Mouse (Mus musculus): ENCODE data around the gene Spaca4. TPM values are rescaled to one million over a fixed set of nuclear protein-coding genes. Genes with fewer than 3 reads are reported as not detected.

The Spaca4 gene
- polyA plus RNA-seq, 1 experiment from 2014 or later, result not detected

DNA sequence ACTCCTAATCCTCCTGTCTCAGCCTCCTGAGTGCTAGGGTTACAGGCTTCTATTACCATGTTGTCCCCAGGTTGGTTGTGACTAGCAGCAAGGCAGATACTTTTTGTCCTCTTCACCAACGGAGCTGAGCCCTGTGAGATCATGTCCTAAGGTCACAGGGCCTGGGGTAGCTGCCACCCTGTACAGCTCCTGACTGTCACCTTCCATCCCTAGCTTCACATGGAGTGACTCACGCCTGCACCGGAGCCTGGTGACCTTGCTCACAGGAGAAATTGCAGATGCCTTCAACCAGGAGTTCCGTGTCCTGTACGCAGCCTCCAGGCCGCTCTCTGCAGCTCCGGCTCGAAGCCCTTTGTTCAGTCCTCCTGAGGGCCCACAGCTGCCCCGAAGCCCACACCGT lies 806 bp upstream of the Spaca4 start:
- Histone ChIP-seq H3K4me3 (replicated peaks) (no peak overlapping the region), H3K9me3 (replicated peaks) (no peaks in the 10 kb centered on the region), H3K4me2 (no peak overlapping the region), H3K27ac (replicated peaks) (no peak overlapping the region), H3K4me1 (peaks cover 3% of the 10 kb centered on the region; the same call in 1 of the 2 replicates), H3K36me3 (peaks cover 49% of the 10 kb centered on the region), H3K27me3 (replicated peaks) (no peaks in the 10 kb centered on the region), H3K9ac (replicated peaks) (no peak overlapping the region)
- no peak for ATAC-seq (ENCODE audit: low FRiP score)
- 93% methylated on average over 10 of the region's 10 CpGs for WGBS

DNA sequence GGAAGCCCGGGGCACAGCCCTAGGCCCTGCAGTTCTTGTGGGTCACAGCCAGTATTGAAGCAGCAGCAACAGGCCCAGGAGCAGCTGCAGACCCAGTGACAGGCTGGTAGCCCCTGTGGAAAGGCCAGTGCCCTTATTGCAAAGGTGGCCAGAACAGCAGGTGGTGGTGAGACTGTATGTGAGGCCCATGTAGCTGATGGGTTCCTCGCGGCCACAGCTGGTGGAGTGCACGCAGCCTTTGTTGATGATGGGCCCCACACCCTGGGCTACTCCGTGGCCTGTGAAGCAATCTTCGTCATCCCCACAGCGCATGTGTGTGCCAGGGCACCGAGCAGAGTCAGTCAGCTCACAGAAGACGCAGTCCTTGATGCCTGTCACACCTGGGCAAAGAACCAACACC lies 462 bp downstream of the Spaca4 start:
- Histone ChIP-seq H3K27ac (replicated peaks) (no peak overlapping the region), H3K4me2 (no peak overlapping the region), H3K27me3 (replicated peaks) (no peaks in the 10 kb centered on the region), H3K4me3 (replicated peaks) (no peak overlapping the region), H3K9ac (replicated peaks) (no peak overlapping the region), H3K36me3 (peaks cover 61% of the 10 kb centered on the region), H3K4me1 (no peaks in the 10 kb centered on the region), H3K9me3 (replicated peaks) (no peaks in the 10 kb centered on the region)
- no peak for ATAC-seq (ENCODE audit: low FRiP score)
- WGBS, result 90% methylated on average over 9 of the region's 9 CpGs

DNA sequence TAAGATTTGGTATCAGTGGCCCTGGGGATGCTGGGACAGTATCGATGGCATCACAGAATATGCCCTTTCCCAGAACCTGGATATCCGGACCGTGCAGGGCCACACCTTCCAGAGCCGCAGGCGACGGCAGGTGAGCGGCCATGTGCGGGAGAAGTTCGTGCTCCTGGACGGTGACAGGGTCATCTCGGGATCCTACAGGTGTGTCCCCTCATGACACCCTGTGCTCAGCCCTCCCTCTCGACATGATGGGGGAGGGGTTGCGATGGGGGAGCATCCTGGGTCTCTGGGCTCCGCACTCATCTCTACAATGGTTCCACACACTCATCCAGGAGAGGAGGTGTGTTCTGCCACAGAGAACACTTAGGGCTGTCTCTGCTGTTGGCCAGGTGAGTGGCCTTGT lies 1.8 kb downstream of the Spaca4 start:
- peaks cover 13% of the 10 kb centered on the region for H3K4me1 ChIP-seq
- no peak overlapping the region for H3K4me3 ChIP-seq (replicated peaks)
- H3K27ac ChIP-seq (replicated peaks), result no peak overlapping the region
- H3K4me2 ChIP-seq, result no peak overlapping the region
- peaks cover 67% of the 10 kb centered on the region for H3K36me3 ChIP-seq
- no peak overlapping the region for H3K9ac ChIP-seq (replicated peaks)
- 95% methylated on average over 14 of the region's 14 CpGs for WGBS
- no peaks in the 10 kb centered on the region for H3K9me3 ChIP-seq (replicated peaks)
- H3K27me3 ChIP-seq (replicated peaks), result no peaks in the 10 kb centered on the region
- no peak for ATAC-seq (ENCODE audit: low FRiP score)

DNA sequence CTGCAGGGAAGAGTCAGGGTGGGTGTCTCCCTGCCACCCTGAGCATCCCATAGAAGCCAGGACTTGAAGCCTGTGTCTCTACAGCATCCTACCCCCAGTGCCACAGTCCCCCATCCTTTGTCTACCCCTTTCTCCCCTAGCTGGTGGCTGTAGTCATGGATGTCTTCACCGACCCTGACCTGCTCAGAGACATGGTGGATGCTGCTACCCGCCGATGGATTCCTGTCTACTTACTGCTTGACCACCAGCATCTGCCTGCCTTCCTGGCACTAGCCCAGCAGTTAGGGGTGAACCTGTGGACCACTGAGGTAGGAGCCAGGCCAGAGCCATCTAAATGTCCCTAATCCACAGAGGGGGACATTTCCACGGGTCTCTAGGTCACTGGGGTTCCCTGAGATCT lies 2.3 kb downstream of the Spaca4 start:
- H3K4me3 ChIP-seq (replicated peaks), result no peak overlapping the region
- H3K36me3 ChIP-seq, result peaks cover 67% of the 10 kb centered on the region
- no peak for ATAC-seq (ENCODE audit: low FRiP score)
- 97% methylated on average over 4 of the region's 4 CpGs for WGBS
- peaks cover 17% of the 10 kb centered on the region for H3K4me1 ChIP-seq
- no peak overlapping the region for H3K27ac ChIP-seq (replicated peaks)
- no peak overlapping the region for H3K4me2 ChIP-seq
- no peaks in the 10 kb centered on the region for H3K27me3 ChIP-seq (replicated peaks)
- no peaks in the 10 kb centered on the region for H3K9me3 ChIP-seq (replicated peaks)
- no peak overlapping the region for H3K9ac ChIP-seq (replicated peaks)

DNA sequence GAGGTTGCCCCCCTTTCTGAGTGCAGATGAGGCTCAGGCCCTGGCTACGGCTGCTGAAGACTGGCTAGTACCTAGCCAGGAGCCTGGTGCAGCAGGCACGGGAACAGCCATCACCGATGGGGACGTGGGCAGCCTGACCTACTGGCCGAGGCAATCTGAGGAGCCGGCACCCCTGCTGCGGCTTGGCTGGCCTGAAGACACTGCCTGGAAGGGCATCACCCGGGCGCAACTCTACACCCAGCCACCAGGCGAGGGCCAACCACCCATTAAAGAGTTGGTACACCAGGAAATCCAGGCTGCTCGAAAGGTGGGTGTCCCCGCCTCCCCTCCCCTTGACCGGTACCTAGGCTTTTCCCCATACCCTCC lies 3.3 kb downstream of the Spaca4 start:
- Histone ChIP-seq H3K9me3 (replicated peaks) (no peaks in the 10 kb centered on the region), H3K27me3 (replicated peaks) (no peaks in the 10 kb centered on the region), H3K36me3 (peaks cover 67% of the 10 kb centered on the region), H3K4me2 (no peak overlapping the region), H3K27ac (replicated peaks) (no peak overlapping the region), H3K4me3 (replicated peaks) (no peak overlapping the region), H3K4me1 (peaks cover 17% of the 10 kb centered on the region), H3K9ac (replicated peaks) (no peak overlapping the region)
- WGBS, result 81% methylated on average over 13 of the region's 13 CpGs
- ATAC-seq (ENCODE audit: low FRiP score), result no peak

DNA sequence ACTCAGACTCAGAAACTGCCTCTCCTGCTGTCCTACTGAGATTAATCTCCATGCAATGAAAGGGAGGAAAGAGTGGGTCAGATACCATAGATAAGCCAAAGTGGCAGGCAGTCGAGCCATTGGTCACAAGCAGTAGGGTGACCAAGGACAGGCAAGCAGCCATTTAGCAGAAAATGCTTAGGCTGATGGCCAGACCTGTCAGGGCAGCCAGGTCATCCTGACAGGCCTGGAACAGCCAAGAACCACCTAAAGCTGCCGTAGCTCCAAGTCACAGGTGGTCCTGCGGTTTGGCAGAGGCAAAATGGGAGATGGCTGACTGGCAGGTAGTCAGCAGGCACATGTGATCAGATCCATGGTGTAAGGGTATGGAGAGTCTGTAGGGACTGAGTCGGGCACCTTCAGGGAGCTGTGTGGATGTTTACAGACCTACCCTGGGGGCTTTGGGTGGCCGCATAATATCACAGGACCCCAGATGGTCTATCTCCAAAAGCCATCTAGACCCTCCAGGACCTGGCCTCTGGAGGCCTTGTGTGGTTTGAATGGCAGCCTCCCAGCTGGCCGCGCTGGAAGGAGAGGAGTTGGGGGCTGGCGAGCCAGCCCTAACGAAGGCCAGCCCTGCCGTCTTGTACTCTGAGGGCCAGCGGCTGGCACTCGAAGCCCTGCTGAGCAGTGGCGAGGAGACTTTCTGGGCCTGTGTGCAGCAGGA lies 3.8 kb downstream of the Spaca4 start:
- H3K9me3 ChIP-seq (replicated peaks), result no peaks in the 10 kb centered on the region
- H3K27me3 ChIP-seq (replicated peaks), result no peaks in the 10 kb centered on the region
- no peak for ATAC-seq (ENCODE audit: low FRiP score)
- no peak overlapping the region for H3K9ac ChIP-seq (replicated peaks)
- H3K36me3 ChIP-seq, result peaks cover 64% of the 10 kb centered on the region
- no peak overlapping the region for H3K4me3 ChIP-seq (replicated peaks)
- 57% methylated on average over 13 of the region's 13 CpGs for WGBS
- no peak overlapping the region for H3K4me2 ChIP-seq
- H3K4me1 ChIP-seq, result peaks cover 23% of the 10 kb centered on the region
- H3K27ac ChIP-seq (replicated peaks), result no peak overlapping the region

DNA sequence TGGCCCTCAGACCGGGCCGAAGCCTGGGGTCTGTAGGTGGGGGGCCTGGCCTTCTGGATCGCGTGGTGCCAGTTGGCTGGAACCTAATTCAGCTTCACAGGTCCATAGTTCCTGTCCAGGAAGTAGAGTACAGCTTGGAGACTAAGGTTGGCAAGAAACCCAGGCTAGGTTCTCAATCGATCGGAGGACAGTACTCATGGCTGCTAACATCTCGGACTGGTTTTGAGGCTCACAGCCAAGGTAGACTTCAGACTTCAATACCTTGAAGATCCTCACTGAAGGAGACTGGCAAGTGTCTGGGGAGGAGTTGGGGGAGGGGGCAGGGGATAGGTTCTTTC lies 4.4 kb downstream of the Spaca4 start:
- Histone ChIP-seq H3K4me1 (peaks cover 29% of the 10 kb centered on the region), H3K4me2 (no peak overlapping the region), H3K27me3 (replicated peaks) (no peaks in the 10 kb centered on the region), H3K36me3 (peaks cover 58% of the 10 kb centered on the region), H3K9me3 (replicated peaks) (no peaks in the 10 kb centered on the region), H3K9ac (replicated peaks) (no peak overlapping the region; the same call in 1 of the 2 replicates), H3K27ac (replicated peaks) (no peak overlapping the region), H3K4me3 (replicated peaks) (no peak overlapping the region)
- ATAC-seq (ENCODE audit: low FRiP score), result no peak
- WGBS, result 82% methylated on average over 7 of the region's 7 CpGs

DNA sequence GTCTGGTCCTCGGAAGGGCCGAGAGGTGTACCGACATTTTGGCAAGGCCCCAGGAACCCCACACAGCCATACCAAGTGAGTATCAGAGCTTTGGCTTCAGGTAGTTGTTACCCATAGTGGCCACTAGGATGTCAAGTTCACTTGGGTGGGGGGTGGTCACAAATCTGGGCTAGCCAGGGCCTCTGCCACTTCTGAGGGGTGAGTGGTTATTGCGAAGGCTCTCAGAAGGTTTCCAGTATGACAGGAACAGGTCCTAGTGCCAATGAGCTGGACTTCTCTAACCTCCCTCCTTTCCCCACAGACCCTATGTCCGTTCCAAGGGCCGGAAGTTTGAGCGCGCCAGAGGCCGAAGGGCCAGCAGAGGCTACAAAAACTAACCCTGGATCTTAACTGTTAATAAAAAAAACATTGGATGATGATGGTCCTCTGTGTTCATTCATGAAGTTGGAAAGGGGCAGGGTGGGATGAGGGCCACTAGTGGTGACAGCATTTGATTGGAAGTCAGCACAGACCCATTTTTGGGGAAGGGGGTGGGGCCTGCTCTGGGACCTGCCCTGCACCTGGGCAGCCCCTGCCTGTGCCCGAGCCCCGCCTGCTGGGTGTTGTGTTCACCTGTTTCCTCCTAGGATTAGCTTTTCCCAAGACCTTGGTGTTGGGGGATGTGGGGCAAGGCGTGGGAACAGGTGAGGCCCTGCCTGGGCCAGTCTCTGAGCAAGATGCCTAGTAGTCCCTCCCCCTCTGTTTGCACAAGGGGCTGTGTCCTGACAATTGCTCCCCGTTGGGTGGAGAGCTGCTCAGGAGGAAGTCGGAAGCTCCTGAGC lies 5.0 kb downstream of the Spaca4 start, which contains the start of gene Fam83e:
Fam83e (plus strand) TSS at position 800 of the 821 bp plus-strand sequence.
- no peak within 1 kb of the TSS for H3K4me2 ChIP-seq
- ATAC-seq (ENCODE audit: low FRiP score), result no peak
- no peak within 1 kb of the TSS for H3K4me3 ChIP-seq (replicated peaks)
- peaks cover 35% of the 10 kb centered on the region for H3K4me1 ChIP-seq
- 82% methylated on average over 14 of the region's 14 CpGs for WGBS
- no peak within 1 kb of the TSS for H3K27ac ChIP-seq (replicated peaks)
- no peaks in the 10 kb centered on the region for H3K9me3 ChIP-seq (replicated peaks)
- H3K36me3 ChIP-seq, result peaks cover 55% of the 10 kb centered on the region
- H3K27me3 ChIP-seq (replicated peaks), result no peaks in the 10 kb centered on the region
- H3K9ac ChIP-seq (replicated peaks), result no peak within 1 kb of the TSS; the same call in 1 of the 2 replicates

DNA sequence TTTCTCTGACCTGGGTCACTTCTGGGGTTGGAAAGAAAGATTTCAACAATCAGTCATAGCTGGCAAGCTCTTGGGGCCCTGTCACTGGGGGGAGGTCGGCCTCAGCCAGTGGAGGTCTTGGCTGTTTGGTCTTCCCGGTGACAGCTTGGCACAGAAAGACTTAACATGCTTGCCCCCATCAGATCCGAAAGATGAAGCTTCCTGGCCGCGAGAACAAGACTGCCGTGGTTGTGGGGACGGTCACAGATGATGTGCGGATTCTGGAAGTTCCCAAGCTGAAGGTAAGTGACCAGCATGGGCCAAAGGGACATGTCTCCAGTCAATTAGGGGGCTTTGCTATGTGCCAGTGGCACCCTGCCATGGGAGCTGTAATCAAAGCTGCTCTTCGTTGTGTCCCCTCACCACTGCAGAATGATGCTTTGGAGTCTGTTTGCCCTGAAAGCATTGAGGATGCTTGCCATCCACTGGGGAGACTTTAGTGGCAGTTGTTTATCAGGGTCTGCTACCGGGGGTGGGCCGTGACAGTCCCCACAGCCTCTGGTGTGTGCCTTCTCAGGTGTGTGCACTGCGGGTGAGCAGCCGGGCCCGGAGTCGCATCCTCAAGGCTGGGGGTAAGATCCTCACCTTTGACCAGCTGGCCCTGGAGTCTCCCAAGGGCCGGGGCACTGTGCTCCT lies 5.7 kb downstream of the Spaca4 start:
- WGBS, result 94% methylated on average over 15 of the region's 16 CpGs
- no peak overlapping the region for H3K27ac ChIP-seq (replicated peaks)
- peaks cover 38% of the 10 kb centered on the region for H3K4me1 ChIP-seq
- no peak overlapping the region for H3K9ac ChIP-seq (replicated peaks)
- H3K4me3 ChIP-seq (replicated peaks), result 0 out of 2 replicates have a peak overlapping the region, but pooled peaks have one; percentile 79
- H3K4me2 ChIP-seq, result peak overlapping the region; percentile 82; the same call in 1 of the 2 replicates
- H3K36me3 ChIP-seq, result peaks cover 48% of the 10 kb centered on the region
- H3K27me3 ChIP-seq (replicated peaks), result no peaks in the 10 kb centered on the region
- no peak for ATAC-seq (ENCODE audit: low FRiP score)
- no peaks in the 10 kb centered on the region for H3K9me3 ChIP-seq (replicated peaks)

DNA sequence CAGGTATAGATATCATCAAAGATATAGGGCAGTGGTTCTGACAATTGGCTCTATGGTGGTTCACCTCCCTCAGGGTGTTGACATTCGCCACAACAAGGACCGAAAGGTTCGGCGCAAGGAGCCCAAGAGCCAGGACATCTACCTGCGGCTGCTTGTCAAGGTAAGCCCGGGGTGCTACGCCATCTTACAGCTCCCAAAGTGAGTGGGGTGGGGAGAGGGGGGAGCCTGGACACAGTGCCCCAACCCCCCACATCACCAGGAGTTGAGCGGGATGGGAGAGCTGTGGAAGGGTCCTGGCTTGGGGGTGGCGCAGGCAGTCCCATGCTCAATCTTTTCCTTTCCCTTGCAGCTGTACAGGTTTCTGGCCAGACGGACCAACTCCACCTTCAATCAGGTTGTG lies 6.4 kb downstream of the Spaca4 start:
- no peak overlapping the region for H3K27ac ChIP-seq (replicated peaks)
- H3K4me2 ChIP-seq, result peak overlapping the region; percentile 82
- no peaks in the 10 kb centered on the region for H3K9me3 ChIP-seq (replicated peaks)
- peaks cover 45% of the 10 kb centered on the region for H3K4me1 ChIP-seq
- WGBS, result 83% methylated on average over 10 of the region's 10 CpGs
- peak overlapping the region; percentile 83 for H3K9ac ChIP-seq (replicated peaks)
- H3K36me3 ChIP-seq, result peaks cover 41% of the 10 kb centered on the region
- H3K27me3 ChIP-seq (replicated peaks), result no peaks in the 10 kb centered on the region
- H3K4me3 ChIP-seq (replicated peaks), result peak overlapping the region; percentile 79
- no peak for ATAC-seq (ENCODE audit: low FRiP score)

DNA sequence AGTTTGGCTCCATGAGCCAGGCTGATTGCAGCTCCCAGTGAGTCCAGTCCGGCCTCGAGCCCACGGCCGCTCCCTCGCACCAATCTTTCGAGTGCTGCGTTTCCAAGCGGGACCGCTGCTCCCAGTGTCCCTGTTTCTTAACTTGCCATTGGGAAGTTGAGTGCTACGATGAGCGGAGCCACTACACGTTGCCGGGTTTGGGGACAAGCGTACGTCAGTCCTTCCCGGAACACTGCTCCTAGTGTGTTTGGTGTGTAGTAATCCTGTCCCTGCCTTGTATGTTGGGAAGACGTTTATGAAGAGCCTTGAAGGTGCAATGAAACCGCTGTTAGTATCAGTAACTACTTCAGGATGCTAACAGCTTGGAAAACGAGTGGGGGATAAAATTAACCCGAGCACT lies 7.3 kb downstream of the Spaca4 start:
- H3K4me3 ChIP-seq (replicated peaks), result peak overlapping the region; percentile 79
- peak overlapping the region; percentile 83 for H3K9ac ChIP-seq (replicated peaks)
- H3K27ac ChIP-seq (replicated peaks), result peak overlapping the region; percentile 92
- H3K4me2 ChIP-seq, result peak overlapping the region; percentile 82
- peaks cover 36% of the 10 kb centered on the region for H3K36me3 ChIP-seq
- WGBS, result under 1% methylated on average over 20 of the region's 20 CpGs
- no peaks in the 10 kb centered on the region for H3K27me3 ChIP-seq (replicated peaks)
- no peaks in the 10 kb centered on the region for H3K9me3 ChIP-seq (replicated peaks)
- peaks cover 49% of the 10 kb centered on the region for H3K4me1 ChIP-seq
- no peak for ATAC-seq (ENCODE audit: low FRiP score)

Measured in neural tube, embryonic 15.5 days (tissue).